Mouse (Mus musculus) forebrain, embryonic 14.5 days (tissue): Measurements from ENCODE around the gene Blnk. TPM values are rescaled to one million over a fixed set of nuclear protein-coding genes. Genes with fewer than 3 reads are reported as not detected.

Source experiments
- ATAC-seq: fragments of 200-750 bp; cut with Nextera tagmentation; 2 replicates; pipeline ENCODE4 v1.8.0; 2017; ENCODE audit warnings: mild to moderate bottlenecking, moderate library complexity
- DNase-seq: peaks from one replicate; pipeline ENCODE4 v3.0.0-alpha.2; 2015; ENCODE audit warnings: low spot score
- H3K27ac ChIP-seq: fragments of 300-500 bp; sonication (generic); 2 replicates; pipeline ENCODE4 v1.5.1; 2014; ENCODE audit warnings: low read depth, mild to moderate bottlenecking, control low read depth, low read length, moderate library complexity
- H3K27me3 ChIP-seq: fragments of 300-500 bp; sonication (generic); replicated peaks from 2 replicates; pipeline ENCODE4 v1.6.1; 2014; ENCODE audit warnings: low read length, control low read depth, mixed read lengths; ENCODE audit not compliant: control insufficient read depth, insufficient read depth
- H3K36me3 ChIP-seq: fragments of 300-500 bp; sonication (generic); 2 replicates; pipeline ENCODE4 v1.6.1; 2014; ENCODE audit warnings: low read length, control low read depth; ENCODE audit not compliant: control insufficient read depth, insufficient read depth
- H3K4me1 ChIP-seq: fragments of 300-500 bp; sonication (generic); 2 replicates; pipeline ENCODE4 v1.6.1; 2014; ENCODE audit warnings: antibody characterized with exemption, low read length, control low read depth; ENCODE audit not compliant: control insufficient read depth, insufficient read depth
- H3K4me2 ChIP-seq: fragments of 300-500 bp; sonication (generic); 2 replicates; pipeline ENCODE4 v1.6.1; 2014; ENCODE audit warnings: mild to moderate bottlenecking, control low read depth, low read length
- H3K4me3 ChIP-seq: fragments of 300-500 bp; sonication (generic); 2 replicates; pipeline ENCODE4 v1.5.1; 2014; ENCODE audit warnings: low read depth, low read length, control low read depth
- H3K9ac ChIP-seq: fragments of 300-500 bp; sonication (generic); 2 replicates; pipeline ENCODE4 v1.6.1; 2014; ENCODE audit warnings: mild to moderate bottlenecking, low read length, control low read depth, moderate library complexity
- H3K9me3 ChIP-seq: fragments of 300-500 bp; sonication (generic); replicated peaks from 2 replicates; pipeline ENCODE4 v1.6.1; 2016; ENCODE audit warnings: low read length, control low read depth, mixed read lengths; ENCODE audit not compliant: control insufficient read depth
- WGBS: fragments of 180-500 bp; shearing (Covaris S2); extraction: QIAGEN DNeasy Blood & Tissue Kit; methylation state at CpG from one replicate; pipeline ENCODE4 v1.1.7; 2014; 5-methylcytosine and 5-hydroxymethylcytosine counted together
- polyA plus RNA-seq: library from polyadenylated mRNA; unstranded; fragments of >200 nt; fragmentation: Nextera tagmentation; extraction: Ambion mirVana; gene quantifications from 2 replicates; pipeline ENCODE4 v1.2.1, GENCODE M21; 2014

Gene Blnk
- polyA plus RNA-seq, 1 experiment from 2014 or later, result 0.52 TPM

- Histone ChIP-seq H3K4me2 (no peak overlapping the region), H3K36me3 (no peaks in the 10 kb centered on the region), H3K4me3 (no peak overlapping the region), H3K27me3 (no peaks in the 10 kb centered on the region), H3K4me1 (no peaks in the 10 kb centered on the region), H3K27ac (no peak overlapping the region), H3K9me3 (no peaks in the 10 kb centered on the region), H3K9ac (no peak overlapping the region)
- WGBS, result 86% methylated on average over 8 of the region's 8 CpGs
- DNase-seq (no peak), ATAC-seq (no peak)
Measured at GRCm38 (mm10) chr19:41026551-41026950, 32.2 kb upstream of the Blnk start.

- H3K4me2 ChIP-seq, result no peak overlapping the region
- ATAC-seq (no peak), DNase-seq (peak; percentile 39)
- no peaks in the 10 kb centered on the region for H3K27me3 ChIP-seq
- H3K9ac ChIP-seq, result no peak overlapping the region
- H3K4me1 ChIP-seq, result no peaks in the 10 kb centered on the region
- no peaks in the 10 kb centered on the region for H3K9me3 ChIP-seq
- no peak overlapping the region for H3K27ac ChIP-seq
- no peak overlapping the region for H3K4me3 ChIP-seq
- 49% methylated on average over 4 of the region's 4 CpGs for WGBS
- H3K36me3 ChIP-seq, result no peaks in the 10 kb centered on the region
Measured at GRCm38 (mm10) chr19:41022244-41022643, 27.9 kb upstream of the Blnk start.

- no peak overlapping the region for H3K27ac ChIP-seq
- H3K27me3 ChIP-seq, result no peaks in the 10 kb centered on the region
- no peaks in the 10 kb centered on the region for H3K36me3 ChIP-seq
- no peak overlapping the region for H3K4me3 ChIP-seq
- WGBS, result 73% methylated on average over 3 of the region's 3 CpGs
- H3K4me2 ChIP-seq, result no peak overlapping the region
- no peak for ATAC-seq
- DNase-seq, result no peak
- H3K4me1 ChIP-seq, result no peaks in the 10 kb centered on the region
- H3K9ac ChIP-seq, result no peak overlapping the region
- H3K9me3 ChIP-seq, result no peaks in the 10 kb centered on the region
Measured at GRCm38 (mm10) chr19:41020537-41020936, 26.2 kb upstream of the Blnk start.

DNA sequence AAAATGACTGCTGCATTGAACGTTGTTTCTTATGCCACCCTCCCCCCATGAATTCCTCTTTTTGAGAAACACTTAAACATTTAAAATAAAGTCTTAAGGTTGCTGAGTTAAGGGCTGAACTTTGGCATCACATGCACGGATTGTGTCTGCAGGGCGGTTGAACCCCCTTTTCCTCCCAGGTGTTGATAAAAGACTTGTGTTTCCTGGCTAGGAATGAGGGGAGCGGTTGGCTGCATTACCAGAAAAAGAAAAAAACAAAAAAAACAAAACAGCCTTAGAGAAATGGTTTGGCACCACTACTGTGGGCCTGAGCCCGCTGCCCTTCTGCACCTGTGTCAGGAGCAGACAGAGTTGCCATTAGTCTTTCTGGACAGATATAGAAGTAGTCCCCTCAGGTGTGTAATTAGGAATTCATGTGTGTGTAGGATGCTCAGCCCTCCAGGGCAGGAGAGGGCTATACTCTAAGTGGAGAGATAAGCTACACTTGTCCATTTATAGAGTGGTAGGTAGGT lies 24.9 kb upstream of the Blnk start:
- 80% methylated on average over 5 of the region's 5 CpGs for WGBS
- Histone ChIP-seq H3K4me1 (no peaks in the 10 kb centered on the region), H3K9ac (no peak overlapping the region), H3K27me3 (no peaks in the 10 kb centered on the region), H3K4me2 (no peak overlapping the region), H3K9me3 (no peaks in the 10 kb centered on the region), H3K27ac (no peak overlapping the region), H3K36me3 (no peaks in the 10 kb centered on the region), H3K4me3 (no peak overlapping the region)
- no peak for DNase-seq
- ATAC-seq, result no peak

DNA sequence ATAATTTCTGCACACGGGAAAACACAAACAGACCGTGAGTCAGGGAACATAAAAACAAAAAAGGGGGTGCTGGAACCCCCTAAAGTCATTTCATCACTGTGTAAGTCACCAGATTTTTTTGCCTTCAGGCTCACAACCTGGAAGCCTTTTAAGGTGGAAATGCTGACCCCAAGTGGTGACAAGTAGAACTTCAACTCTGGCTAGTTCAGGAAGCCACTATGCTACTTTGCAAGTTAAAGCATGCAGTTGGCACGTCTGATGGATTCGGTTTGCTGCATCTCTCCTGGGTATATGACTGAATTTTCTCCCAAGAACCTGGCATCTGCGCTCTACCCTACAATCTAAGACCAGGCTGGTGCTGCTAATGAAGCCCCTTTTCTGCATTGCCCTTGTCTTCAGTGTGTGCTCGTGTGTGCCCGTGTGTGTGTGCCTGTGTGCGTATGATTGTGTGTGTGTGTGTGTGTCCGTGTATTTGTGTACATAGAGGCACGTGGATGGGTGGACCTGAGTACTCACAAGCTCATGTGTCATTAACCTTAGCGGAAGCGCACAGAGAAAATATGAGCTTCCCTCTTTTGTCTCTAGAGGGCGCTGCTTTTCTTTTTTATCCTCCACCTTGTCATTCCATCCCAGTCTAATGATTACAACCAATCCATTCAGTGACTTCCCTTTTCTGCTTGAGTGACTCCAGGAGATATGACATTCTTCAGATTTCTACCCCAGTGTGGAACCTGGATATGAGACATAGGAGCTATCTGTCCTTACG lies 21.8 kb upstream of the Blnk start:
- Histone ChIP-seq H3K27ac (no peak overlapping the region), H3K4me2 (peak overlapping the region; percentile 36), H3K4me3 (no peak overlapping the region), H3K9ac (no peak overlapping the region), H3K36me3 (no peaks in the 10 kb centered on the region), H3K27me3 (no peaks in the 10 kb centered on the region), H3K4me1 (no peaks in the 10 kb centered on the region), H3K9me3 (no peaks in the 10 kb centered on the region)
- 13% methylated on average over 14 of the region's 14 CpGs for WGBS
- ATAC-seq (peak; percentile 78), DNase-seq (peak; percentile 90)

DNA sequence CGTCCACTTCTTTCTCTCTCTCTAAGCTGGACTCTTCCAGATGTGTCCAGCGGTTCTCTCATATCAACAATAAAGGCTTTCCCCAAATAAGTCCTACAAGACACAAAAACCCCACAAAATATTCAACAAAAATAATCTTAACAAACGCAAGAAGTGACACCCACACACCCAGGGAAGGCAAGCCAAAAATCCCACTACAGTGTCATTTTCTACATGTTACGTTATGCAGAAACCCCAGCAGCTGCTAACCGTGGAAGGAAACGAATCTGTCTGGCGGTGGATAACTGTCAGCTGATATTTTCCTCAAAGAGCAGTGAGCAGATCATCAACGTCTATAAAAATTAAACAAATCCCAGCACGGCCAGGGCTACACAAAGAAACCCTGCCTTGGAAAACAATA lies 19.7 kb upstream of the Blnk start:
- Histone ChIP-seq H3K4me1 (no peaks in the 10 kb centered on the region), H3K4me3 (no peak overlapping the region), H3K9ac (no peak overlapping the region), H3K4me2 (no peak overlapping the region), H3K9me3 (no peaks in the 10 kb centered on the region), H3K27ac (no peak overlapping the region), H3K27me3 (no peaks in the 10 kb centered on the region), H3K36me3 (no peaks in the 10 kb centered on the region)
- WGBS, result 26% methylated on average over 9 of the region's 9 CpGs
- DNase-seq (no peak), ATAC-seq (no peak)

- H3K4me3 ChIP-seq, result no peak overlapping the region
- no peak overlapping the region for H3K27ac ChIP-seq
- DNase-seq, result no peak
- H3K4me2 ChIP-seq, result no peak overlapping the region
- no peak for ATAC-seq
- H3K27me3 ChIP-seq, result no peaks in the 10 kb centered on the region
- WGBS, result 2% methylated on average over 5 of the region's 5 CpGs
- no peaks in the 10 kb centered on the region for H3K36me3 ChIP-seq
- no peak overlapping the region for H3K9ac ChIP-seq
- no peaks in the 10 kb centered on the region for H3K9me3 ChIP-seq
- no peaks in the 10 kb centered on the region for H3K4me1 ChIP-seq
Measured at GRCm38 (mm10) chr19:41013591-41013990, 19.3 kb upstream of the Blnk start.

- H3K27me3 ChIP-seq, result no peaks in the 10 kb centered on the region
- ATAC-seq, result no peak
- no peak overlapping the region for H3K9ac ChIP-seq
- no peaks in the 10 kb centered on the region for H3K36me3 ChIP-seq
- WGBS, result 32% methylated on average over 5 of the region's 5 CpGs
- no peak overlapping the region for H3K27ac ChIP-seq
- H3K4me1 ChIP-seq, result no peaks in the 10 kb centered on the region
- no peak overlapping the region for H3K4me2 ChIP-seq
- no peak overlapping the region for H3K4me3 ChIP-seq
- DNase-seq, result no peak
- H3K9me3 ChIP-seq, result no peaks in the 10 kb centered on the region
Measured at GRCm38 (mm10) chr19:41011676-41012075, 17.3 kb upstream of the Blnk start.

DNA sequence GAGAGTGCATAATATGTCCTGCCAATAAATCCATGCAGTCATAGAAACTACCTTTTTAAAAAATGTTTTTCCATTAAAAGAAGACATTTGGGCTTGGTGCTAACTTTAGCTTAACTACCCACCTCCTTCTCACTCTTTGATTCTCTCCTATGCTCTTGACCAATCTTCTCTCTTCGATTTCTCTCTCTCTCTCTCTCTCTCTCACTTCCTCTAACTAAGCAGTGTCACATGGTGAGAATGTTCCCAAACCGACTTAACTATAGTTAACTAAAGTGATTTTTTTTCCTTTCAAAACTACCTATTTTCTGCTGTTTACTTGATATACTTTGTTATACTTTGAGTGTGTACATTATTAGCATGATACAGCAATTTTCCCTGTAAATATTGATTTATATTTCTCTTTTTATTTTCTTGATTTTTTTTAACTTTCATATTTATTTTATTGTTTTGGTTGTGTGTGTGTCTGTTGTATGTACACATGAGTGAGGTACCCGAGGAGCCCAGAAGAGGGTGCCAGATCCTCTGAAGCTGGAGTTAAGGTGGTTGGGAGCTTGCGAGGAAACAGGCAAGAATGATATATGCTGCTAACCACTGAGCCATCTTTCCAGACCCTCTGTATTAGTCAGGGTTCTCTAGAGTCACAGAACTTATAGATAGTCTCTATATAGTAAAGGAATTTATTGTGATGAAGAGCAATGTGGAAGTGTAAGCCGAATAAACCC lies 14.5 kb upstream of the Blnk start:
- H3K4me2 ChIP-seq, result no peak overlapping the region
- DNase-seq, result no peak
- no peak overlapping the region for H3K4me3 ChIP-seq
- H3K9ac ChIP-seq, result no peak overlapping the region
- no peaks in the 10 kb centered on the region for H3K27me3 ChIP-seq
- H3K9me3 ChIP-seq, result no peaks in the 10 kb centered on the region
- ATAC-seq, result no peak
- H3K36me3 ChIP-seq, result no peaks in the 10 kb centered on the region
- no peak overlapping the region for H3K27ac ChIP-seq
- 96% methylated on average over 5 of the region's 5 CpGs for WGBS
- no peaks in the 10 kb centered on the region for H3K4me1 ChIP-seq
